Mouse (Mus musculus): ENCODE measurements around the gene 4933428M09Rik.

GRCm38 (mm10) chrX:139178928-139179327 lies at the start of gene 4933428M09Rik:
- no peak for TF ChIP-seq CTCF (IDR thresholded peaks at IDR 0.05; ENCODE audit: insufficient read depth, low read length)
- no peak for TF ChIP-seq POLR2A (IDR thresholded peaks at IDR 0.05; ENCODE audit: borderline replicate concordance, extremely low read depth, low read depth, low read length)

Measured in lung, adult 2 months (tissue).